In genomic region chr7:28372251-28373108, GRCm38 (mm10) we compare ENCODE assay signal across 8 mouse cellular contexts. TPM values are rescaled to one million over a fixed set of nuclear protein-coding genes. Genes with fewer than 3 reads are reported as not detected.
DNase-seq lines count a peak whose midpoint lies in the region; ATAC-seq and TF ChIP-seq lines count a peak whose summit lies in the region.

Gene Plekhg2, minus strand, starts transcription at chr7:28372599.

- H3K27me3 ChIP-seq in forebrain, embryonic 15.5 days = no peaks in the 10 kb centered on the region

- TF ChIP-seq POLR2A in lung, adult 2 months (IDR thresholded peaks at IDR 0.05; ENCODE audit: borderline replicate concordance, extremely low read depth, low read depth, low read length) = peak; percentile 82

- intact Hi-C loops in heart, postnatal 25 days (cut with DNase I) = loop anchor here (1.0 kb wide), 1 partner anchor 14 kb away; no protein-coding TSS in a partner anchor

- H3K4me1 ChIP-seq in ES-E14 (ENCODE audit: control insufficient read depth in 2 of 2, insufficient read depth in 2 of 2, low read length in 2 of 2, poor library complexity in 1 of 2) = peaks cover 0 to 12% of the 10 kb centered on the region in 2 experiments; a peak in 2 of 4 replicates
- peaks cover 53% of the 10 kb centered on the region for H3K4me1 ChIP-seq in forebrain, embryonic 15.5 days
- H3K4me1 ChIP-seq in lung, adult 2 months (ENCODE audit: control insufficient read depth, insufficient read depth, low read length) = peaks cover 7% of the 10 kb centered on the region; the same call in 1 of the 2 replicates

- peak within 1 kb of the TSS; percentile 78 for H3K27ac ChIP-seq in ES-E14 (ENCODE audit: insufficient read depth, low read depth, low read length, poor library complexity, severe bottlenecking)
- peak within 1 kb of the TSS; percentile 90 for H3K27ac ChIP-seq in forebrain, embryonic 15.5 days (replicated peaks)

- in situ Hi-C loops in ES-E14 (cut with MboI; ENCODE audit: low sequenced_read_pairs in 2 of 2, unreplicated experiment in 2 of 2) = no loop called here

- H3K9me3 ChIP-seq in ES-E14 (ENCODE audit: control insufficient read depth, insufficient read depth, low read depth, low read length) = no peaks in the 10 kb centered on the region
- no peaks in the 10 kb centered on the region for H3K9me3 ChIP-seq in forebrain, embryonic 15.5 days

- peak; percentile 85 for ATAC-seq in forebrain, embryonic 15.5 days (replicated peaks)
- peak; percentile 65 for ATAC-seq in neutrophil, adult 5-6 weeks (ENCODE audit: extremely low read depth, insufficient number of reproducible peaks, low FRiP score, poor library complexity, severe bottlenecking)

- peak within 1 kb of the TSS; percentile 79 for H3K4me2 ChIP-seq in forebrain, embryonic 15.5 days (replicated peaks)

- peak within 1 kb of the TSS; percentile 83 to 87 for H3K4me3 ChIP-seq in ES-E14 (ENCODE audit: insufficient read depth in 1 of 2, low read depth in 1 of 2, low read length in 2 of 2, poor library complexity in 1 of 2, severe bottlenecking in 1 of 2)
- peak within 1 kb of the TSS; percentile 80 for H3K4me3 ChIP-seq in forebrain, embryonic 15.5 days
- H3K4me3 ChIP-seq in lung, adult 2 months (replicated peaks; ENCODE audit: extremely low read depth, low read depth, low read length) = peak within 1 kb of the TSS; percentile 71

- H3K36me3 ChIP-seq in ES-E14 (ENCODE audit: control insufficient read depth, insufficient read depth, low read length, poor library complexity, severe bottlenecking) = peaks cover 18% of the 10 kb centered on the region
- peaks cover 18% of the 10 kb centered on the region; the same call in 1 of the 2 replicates for H3K36me3 ChIP-seq in forebrain, embryonic 15.5 days

- peak within 1 kb of the TSS; percentile 91 for H3K9ac ChIP-seq in ES-E14 (ENCODE audit: insufficient read depth, low read depth, low read length, poor library complexity, severe bottlenecking)
- H3K9ac ChIP-seq in forebrain, embryonic 15.5 days (replicated peaks) = peak within 1 kb of the TSS; percentile 74

- peak; percentile 3; the same call in 1 of the 2 replicates for TF ChIP-seq CTCF in lung, adult 2 months (IDR thresholded peaks at IDR 0.05; ENCODE audit: insufficient read depth, low read length)

- WGBS in forebrain, embryonic 15.5 days = under 1% methylated on average over 62 of the region's 66 CpGs
- WGBS in lung, adult 2 months = under 1% methylated on average over 63 of the region's 66 CpGs

- peak; percentile 99 for DNase-seq in ES-E14 (ENCODE audit: low read depth, low spot score)
- DNase-seq in cerebellum, adult 11-12 months = peak; percentile 91
- peak; percentile 98 for DNase-seq in heart, postnatal 25 days (ENCODE audit: low spot score)
- DNase-seq in layer of hippocampus, adult 18-20 months (ENCODE audit: low spot score in 2 of 2) = peak; percentile 89 to 94
- peak; percentile 99 for DNase-seq in lung, adult 2 months
- DNase-seq in thymus, adult 18-20 months = peak; percentile 94 to 97

TF ChIP-seq in ES-E14, 5 proteins besides CTCF, POLR2A, EP300 and RAD21:
- TF ChIP-seq ZC3H11A (IDR thresholded peaks at IDR 0.05; ENCODE audit: borderline replicate concordance, low read depth, low read length) (no peak), HCFC1 (IDR thresholded peaks at IDR 0.05; ENCODE audit: borderline replicate concordance, insufficient read depth, low read length) (peak; percentile 65), ZNF384 (IDR thresholded peaks at IDR 0.05; ENCODE audit: low read depth, low read length) (no peak), MAFK (IDR thresholded peaks at IDR 0.05; ENCODE audit: insufficient read depth, low read depth, low read length) (peak; percentile 80), CHD2 (IDR thresholded peaks at IDR 0.05; ENCODE audit: low read depth, low read length) (no peak; the same call in 1 of the 2 replicates)

RNA-seq across cellular contexts. Expression of gene Plekhg2, which starts in this region (rescaled TPM):
- 15.0 TPM in 2 replicates for total RNA-seq in ES-E14 (2012; rRNA removed)
- 42.8 and 47.8 TPM in 2 replicates for polyA plus RNA-seq in forebrain, embryonic 15.5 days (2015; fragmentation: Nextera tagmentation; extraction: Ambion mirVana)
- 10 to 100 TPM; 13.1 to 20.4 TPM for total RNA-seq in heart, postnatal 25 days (2021)
- 1 to 10 TPM; 4.8 to 5.1 TPM for total RNA-seq in layer of hippocampus, adult 18-20 months (2021)
- 37.5 and 40.0 TPM in 2 replicates for polyA plus RNA-seq in lung, adult 2 months (2012; rRNA removed)
- total RNA-seq in neutrophil, adult 5-6 weeks (2017) = 32.6 and 39.7 TPM in 2 replicates

Comparison
In these comparisons a context has a peak if more than half of its experiments do, and no peak if none do; other contexts are left out.
1. Peak in every context shown above with its lines: DNase-seq, ATAC-seq, H3K4me3 ChIP-seq and H3K27ac ChIP-seq.